In genomic region chr10:93162276-93162971, GRCm38 (mm10) we compare ENCODE assay signal across 8 mouse cellular contexts. TPM values are rescaled to one million over a fixed set of nuclear protein-coding genes. Genes with fewer than 3 reads are reported as not detected.
DNase-seq lines count a peak whose midpoint lies in the region; ATAC-seq and TF ChIP-seq lines count a peak whose summit lies in the region.

No protein-coding gene starts in this region.

- peak overlapping the region; percentile 93 for H3K4me3 ChIP-seq in lung, adult 2 months (replicated peaks; ENCODE audit: extremely low read depth, low read depth, low read length)
- H3K4me3 ChIP-seq in cortical plate, adult 2 months (ENCODE audit: insufficient read depth, low read length) = peak overlapping the region; percentile 98
- H3K4me3 ChIP-seq in intestine, embryonic 14.5 days (ENCODE audit: low read depth, low read length) = peak overlapping the region; percentile 94
- H3K4me3 ChIP-seq in olfactory bulb, adult 2 months (ENCODE audit: insufficient read depth, low read depth, low read length) = peak overlapping the region; percentile 90

- peaks cover 31% of the 10 kb centered on the region for H3K4me1 ChIP-seq in lung, adult 2 months (ENCODE audit: control insufficient read depth, insufficient read depth, low read length)
- peaks cover 8% of the 10 kb centered on the region; the same call in 1 of the 2 replicates for H3K4me1 ChIP-seq in cortical plate, adult 2 months (ENCODE audit: control insufficient read depth, insufficient read depth, low read length)
- H3K4me1 ChIP-seq in intestine, embryonic 14.5 days (replicated peaks; ENCODE audit: control insufficient read depth, insufficient read depth, low read length) = peaks cover 35% of the 10 kb centered on the region
- H3K4me1 ChIP-seq in olfactory bulb, adult 2 months (ENCODE audit: control insufficient read depth, insufficient read depth, low read length) = peaks cover 5% of the 10 kb centered on the region

- no peak for TF ChIP-seq POLR2A in lung, adult 2 months (IDR thresholded peaks at IDR 0.05; ENCODE audit: borderline replicate concordance, extremely low read depth, low read depth, low read length)
- TF ChIP-seq POLR2A in cortical plate, adult 2 months (IDR thresholded peaks at IDR 0.05; ENCODE audit: extremely low read depth, insufficient read depth, low read length) = no peak
- no peak for TF ChIP-seq POLR2A in olfactory bulb, adult 2 months (IDR thresholded peaks at IDR 0.05; ENCODE audit: insufficient read depth, low read depth, low read length)

- WGBS in lung, adult 2 months = 12% methylated on average over 11 of the region's 11 CpGs
- 21% methylated on average over 11 of the region's 11 CpGs for WGBS in intestine, embryonic 14.5 days
- 14% methylated on average over 11 of the region's 11 CpGs for WGBS in olfactory bulb, adult 2 months

- TF ChIP-seq CTCF in lung, adult 2 months (IDR thresholded peaks at IDR 0.05; ENCODE audit: insufficient read depth, low read length) = no peak
- no peak for TF ChIP-seq CTCF in cortical plate, adult 2 months (IDR thresholded peaks at IDR 0.05; ENCODE audit: extremely low read depth, insufficient read depth, low read length)
- no peak for TF ChIP-seq CTCF in olfactory bulb, adult 2 months (IDR thresholded peaks at IDR 0.05; ENCODE audit: insufficient read depth, low read depth, low read length)

- H3K27ac ChIP-seq in cortical plate, adult 2 months (ENCODE audit: insufficient read depth, low read length) = peak overlapping the region; percentile 100
- peak overlapping the region; percentile 99; the same call in 1 of the 2 replicates for H3K27ac ChIP-seq in intestine, embryonic 14.5 days (ENCODE audit: low read depth)
- H3K27ac ChIP-seq in olfactory bulb, adult 2 months (ENCODE audit: insufficient read depth, low read depth, low read length) = peak overlapping the region; percentile 97

- intact Hi-C loops in left cerebral cortex, postnatal 10 days (cut with DNase I) = loop anchor here (5.0 to 10.0 kb wide), 6 partner anchors 50 to 292 kb away; partner anchors contain the start of gene Lta4h

- peak overlapping the region; percentile 98 for H3K9ac ChIP-seq in intestine, embryonic 14.5 days (ENCODE audit: low read length)

- no peaks in the 10 kb centered on the region for H3K36me3 ChIP-seq in intestine, embryonic 14.5 days (ENCODE audit: control insufficient read depth, insufficient read depth, low read length)

- H3K27me3 ChIP-seq in intestine, embryonic 14.5 days (replicated peaks; ENCODE audit: control insufficient read depth, insufficient read depth, low read length) = no peaks in the 10 kb centered on the region

- H3K4me2 ChIP-seq in intestine, embryonic 14.5 days (ENCODE audit: low read length) = peak overlapping the region; percentile 70

- ATAC-seq in intestine, embryonic 14.5 days (replicated peaks; ENCODE audit: low FRiP score, low TSS enrichment, low read depth) = no peak

- H3K9me3 ChIP-seq in intestine, embryonic 14.5 days (ENCODE audit: control insufficient read depth, low read length) = no peaks in the 10 kb centered on the region

- DNase-seq in lung, adult 2 months = no peak
- no peak for DNase-seq in lung, postnatal 36 days
- DNase-seq in intestine, embryonic 14.5 days (ENCODE audit: low spot score) = no peak
- no peak for DNase-seq in frontal cortex, postnatal 36 days (ENCODE audit: low spot score in 2 of 2)
- no peak for DNase-seq in kidney, adult 11 months
- DNase-seq in left cerebral cortex, postnatal 10 days (ENCODE audit: extremely low spot score in 1 of 2, low spot score in 2 of 2) = no peak

RNA-seq across cellular contexts. Expression of gene Cdk17, which starts 1.7 kb away (rescaled TPM):
- 18.0 and 18.2 TPM in 2 replicates for polyA plus RNA-seq in lung, adult 2 months (2012; rRNA removed)
- 134 and 142 TPM in 2 replicates for polyA plus RNA-seq in cortical plate, adult 2 months (2012; rRNA removed)
- 21.9 and 23.6 TPM in 2 replicates for polyA plus RNA-seq in intestine, embryonic 14.5 days (2014; fragmentation: Nextera tagmentation; extraction: Ambion mirVana)
- polyA plus RNA-seq in olfactory bulb, adult 2 months (2012; ENCODE audit: insufficient read depth, insufficient read length, low replicate concordance, missing spikeins) = 158 TPM in 1 of 2 replicates, not detected in the other
- total RNA-seq in left cerebral cortex, postnatal 10 days (2021) = 100 to 1,000 TPM; 141 to 150 TPM
